Mouse (Mus musculus): Measurements from ENCODE around the gene Tmem50b. TPM values are rescaled to one million over a fixed set of nuclear protein-coding genes. Genes with fewer than 3 reads are reported as not detected.

The Tmem50b gene
- polyA plus RNA-seq, 1 experiment, result 19.6 TPM

- Histone ChIP-seq H3K27ac (ENCODE audit: insufficient read depth, low read length) (peak overlapping the region; percentile 78), H3K27me3 (ENCODE audit: control insufficient read depth, insufficient read depth, low read length) (no peaks in the 10 kb centered on the region), H3K4me1 (ENCODE audit: control insufficient read depth, insufficient read depth, insufficient read length) (peaks cover 19% of the 10 kb centered on the region; the same call in 1 of the 2 replicates), H3K36me3 (ENCODE audit: control insufficient read depth, insufficient read depth, low read length) (no peaks in the 10 kb centered on the region), H3K4me3 (ENCODE audit: extremely low read depth, insufficient read depth, insufficient read length) (no peak overlapping the region)
- no peak for TF ChIP-seq POLR2A (IDR thresholded peaks at IDR 0.05; ENCODE audit: low read depth, low read length)
- no peak for TF ChIP-seq CTCF (IDR thresholded peaks at IDR 0.05; ENCODE audit: extremely low read depth, insufficient read depth, insufficient read length, insufficient replicate concordance)
- no peak for DNase-seq (ENCODE audit: low read depth in 1 of 2, low spot score in 2 of 2)
- WGBS, result 12% methylated on average over 6 of the region's 6 CpGs
Measured at GRCm38 (mm10) chr16:91538051-91538450, 59.5 kb downstream of the Tmem50b start.

- H3K27me3 ChIP-seq (ENCODE audit: control insufficient read depth, insufficient read depth, low read length), result no peaks in the 10 kb centered on the region
- no peak for DNase-seq (ENCODE audit: low read depth in 1 of 2, low spot score in 2 of 2)
- TF ChIP-seq POLR2A (IDR thresholded peaks at IDR 0.05; ENCODE audit: low read depth, low read length) (no peak), CTCF (IDR thresholded peaks at IDR 0.05; ENCODE audit: extremely low read depth, insufficient read depth, insufficient read length, insufficient replicate concordance) (no peak)
- peaks cover 26% of the 10 kb centered on the region; the same call in 1 of the 2 replicates for H3K4me1 ChIP-seq (ENCODE audit: control insufficient read depth, insufficient read depth, insufficient read length)
- 83% methylated on average over 3 of the region's 3 CpGs for WGBS
- H3K36me3 ChIP-seq (ENCODE audit: control insufficient read depth, insufficient read depth, low read length), result no peaks in the 10 kb centered on the region
- no peak overlapping the region for H3K4me3 ChIP-seq (ENCODE audit: extremely low read depth, insufficient read depth, insufficient read length)
- no peak overlapping the region for H3K27ac ChIP-seq (ENCODE audit: insufficient read depth, low read length)
Measured at GRCm38 (mm10) chr16:91537065-91537464, 60.5 kb downstream of the Tmem50b start.

GRCm38 (mm10) chr16:91536372-91536771, 61.2 kb downstream of the Tmem50b start:
- WGBS, result 91% methylated on average over 6 of the region's 6 CpGs
- no peak overlapping the region for H3K27ac ChIP-seq (ENCODE audit: insufficient read depth, low read length)
- peaks cover 26% of the 10 kb centered on the region; the same call in 1 of the 2 replicates for H3K4me1 ChIP-seq (ENCODE audit: control insufficient read depth, insufficient read depth, insufficient read length)
- TF ChIP-seq POLR2A (IDR thresholded peaks at IDR 0.05; ENCODE audit: low read depth, low read length), result no peak
- TF ChIP-seq CTCF (IDR thresholded peaks at IDR 0.05; ENCODE audit: extremely low read depth, insufficient read depth, insufficient read length, insufficient replicate concordance), result no peak
- no peak overlapping the region for H3K4me3 ChIP-seq (ENCODE audit: extremely low read depth, insufficient read depth, insufficient read length)
- no peak for DNase-seq (ENCODE audit: low read depth in 1 of 2, low spot score in 2 of 2)
- no peaks in the 10 kb centered on the region for H3K27me3 ChIP-seq (ENCODE audit: control insufficient read depth, insufficient read depth, low read length)
- no peaks in the 10 kb centered on the region for H3K36me3 ChIP-seq (ENCODE audit: control insufficient read depth, insufficient read depth, low read length)

GRCm38 (mm10) chr16:91534888-91535287, 62.7 kb downstream of the Tmem50b start:
- no peaks in the 10 kb centered on the region for H3K36me3 ChIP-seq (ENCODE audit: control insufficient read depth, insufficient read depth, low read length)
- no peak for TF ChIP-seq CTCF (IDR thresholded peaks at IDR 0.05; ENCODE audit: extremely low read depth, insufficient read depth, insufficient read length, insufficient replicate concordance)
- no peak for TF ChIP-seq POLR2A (IDR thresholded peaks at IDR 0.05; ENCODE audit: low read depth, low read length)
- no peak for DNase-seq (ENCODE audit: low read depth in 1 of 2, low spot score in 2 of 2)
- H3K4me1 ChIP-seq (ENCODE audit: control insufficient read depth, insufficient read depth, insufficient read length), result peaks cover 26% of the 10 kb centered on the region; the same call in 1 of the 2 replicates
- WGBS, result 92% methylated on average over 6 of the region's 6 CpGs
- H3K4me3 ChIP-seq (ENCODE audit: extremely low read depth, insufficient read depth, insufficient read length), result no peak overlapping the region
- no peak overlapping the region for H3K27ac ChIP-seq (ENCODE audit: insufficient read depth, low read length)
- H3K27me3 ChIP-seq (ENCODE audit: control insufficient read depth, insufficient read depth, low read length), result no peaks in the 10 kb centered on the region

GRCm38 (mm10) chr16:91534477-91534876, 63.1 kb downstream of the Tmem50b start:
- H3K36me3 ChIP-seq (ENCODE audit: control insufficient read depth, insufficient read depth, low read length), result no peaks in the 10 kb centered on the region
- H3K27ac ChIP-seq (ENCODE audit: insufficient read depth, low read length), result no peak overlapping the region
- TF ChIP-seq CTCF (IDR thresholded peaks at IDR 0.05; ENCODE audit: extremely low read depth, insufficient read depth, insufficient read length, insufficient replicate concordance) (no peak), POLR2A (IDR thresholded peaks at IDR 0.05; ENCODE audit: low read depth, low read length) (no peak)
- DNase-seq (ENCODE audit: low read depth in 1 of 2, low spot score in 2 of 2), result peak; percentile 43 to 87
- H3K4me1 ChIP-seq (ENCODE audit: control insufficient read depth, insufficient read depth, insufficient read length), result peaks cover 26% of the 10 kb centered on the region; the same call in 1 of the 2 replicates
- no peaks in the 10 kb centered on the region for H3K27me3 ChIP-seq (ENCODE audit: control insufficient read depth, insufficient read depth, low read length)
- WGBS, result 52% methylated on average over 13 of the region's 13 CpGs
- no peak overlapping the region for H3K4me3 ChIP-seq (ENCODE audit: extremely low read depth, insufficient read depth, insufficient read length)

GRCm38 (mm10) chr16:91533097-91534001, 64.3 kb downstream of the Tmem50b start:
- H3K36me3 ChIP-seq (ENCODE audit: control insufficient read depth, insufficient read depth, low read length), result no peaks in the 10 kb centered on the region
- peaks cover 21% of the 10 kb centered on the region; the same call in 1 of the 2 replicates for H3K4me1 ChIP-seq (ENCODE audit: control insufficient read depth, insufficient read depth, insufficient read length)
- no peak for TF ChIP-seq CTCF (IDR thresholded peaks at IDR 0.05; ENCODE audit: extremely low read depth, insufficient read depth, insufficient read length, insufficient replicate concordance)
- no peak for TF ChIP-seq POLR2A (IDR thresholded peaks at IDR 0.05; ENCODE audit: low read depth, low read length)
- H3K27me3 ChIP-seq (ENCODE audit: control insufficient read depth, insufficient read depth, low read length), result no peaks in the 10 kb centered on the region
- whole genome bisulfite sequencing, result 46% methylated on average over 23 of the region's 23 CpGs
- 0 out of 2 replicates have a peak overlapping the region, but pooled peaks have one; percentile 0 for H3K4me3 ChIP-seq (ENCODE audit: extremely low read depth, insufficient read depth, insufficient read length)
- peak overlapping the region; percentile 66 for H3K27ac ChIP-seq (ENCODE audit: insufficient read depth, low read length)
- peak; percentile 48 to 81 for DNase-seq (ENCODE audit: low read depth in 1 of 2, low spot score in 2 of 2)

Data from spleen, adult 2 months (tissue).